Comparison of ENCODE assay signal across 8 mouse cellular contexts in genomic region chr9:41951472-41952129, GRCm38 (mm10).
DNase-seq lines count a peak whose midpoint lies in the region; ATAC-seq and TF ChIP-seq lines count a peak whose summit lies in the region.

No protein-coding gene starts in this region.

- 5% methylated on average over 16 of the region's 16 CpGs for WGBS in lung, embryonic 14.5 days
- WGBS in hindbrain, embryonic 14.5 days = 10% methylated on average over 16 of the region's 16 CpGs
- WGBS in midbrain, embryonic 11.5 days = 21% methylated on average over 16 of the region's 16 CpGs

- no peaks in the 10 kb centered on the region for H3K9me3 ChIP-seq in lung, embryonic 14.5 days (ENCODE audit: low read depth, low read length)
- no peaks in the 10 kb centered on the region for H3K9me3 ChIP-seq in hindbrain, embryonic 14.5 days (ENCODE audit: control insufficient read depth, low read length)
- no peaks in the 10 kb centered on the region for H3K9me3 ChIP-seq in midbrain, embryonic 11.5 days (ENCODE audit: control insufficient read depth, low read length)

- H3K27ac ChIP-seq in lung, embryonic 14.5 days (ENCODE audit: low read depth) = peak overlapping the region; percentile 95; the same call in 1 of the 2 replicates
- H3K27ac ChIP-seq in cortical plate, adult 2 months (ENCODE audit: insufficient read depth, low read length) = no peak overlapping the region
- peak overlapping the region; percentile 97 for H3K27ac ChIP-seq in hindbrain, embryonic 14.5 days
- H3K27ac ChIP-seq in midbrain, embryonic 11.5 days (ENCODE audit: low read depth, low read length) = peak overlapping the region; percentile 87

- ATAC-seq in lung, embryonic 14.5 days (ENCODE audit: insufficient read depth) = peak; percentile 48
- ATAC-seq in hindbrain, embryonic 14.5 days (ENCODE audit: low FRiP score) = peak; percentile 67
- ATAC-seq in midbrain, embryonic 11.5 days (ENCODE audit: low FRiP score) = peak; percentile 24

- DNase-seq in lung, embryonic 14.5 days = peak; percentile 65
- no peak for DNase-seq in lung, postnatal 4 days
- DNase-seq in hindbrain, embryonic 14.5 days (ENCODE audit: low spot score) = peak; percentile 74
- no peak for DNase-seq in midbrain, embryonic 11.5 days (ENCODE audit: low spot score, missing footprints)
- DNase-seq in cerebellum, adult 11 months = no peak
- DNase-seq in frontal cortex, adult 2 months (ENCODE audit: extremely low spot score in 1 of 2, low spot score in 1 of 2) = no peak
- no peak for DNase-seq in thymus, postnatal 36 days

- no peaks in the 10 kb centered on the region for H3K36me3 ChIP-seq in lung, embryonic 14.5 days (ENCODE audit: insufficient read depth)
- H3K36me3 ChIP-seq in hindbrain, embryonic 14.5 days (replicated peaks; ENCODE audit: control insufficient read depth, insufficient read depth) = no peaks in the 10 kb centered on the region
- H3K36me3 ChIP-seq in midbrain, embryonic 11.5 days (ENCODE audit: control insufficient read depth, insufficient read depth, low read length) = no peaks in the 10 kb centered on the region

- peaks cover 26% of the 10 kb centered on the region for H3K4me1 ChIP-seq in lung, embryonic 14.5 days (ENCODE audit: insufficient read depth)
- H3K4me1 ChIP-seq in cortical plate, adult 2 months (ENCODE audit: control insufficient read depth, insufficient read depth, low read length) = peaks cover 3% of the 10 kb centered on the region
- H3K4me1 ChIP-seq in hindbrain, embryonic 14.5 days (replicated peaks; ENCODE audit: control insufficient read depth, insufficient read depth, low read length) = peaks cover 40% of the 10 kb centered on the region
- H3K4me1 ChIP-seq in midbrain, embryonic 11.5 days (ENCODE audit: control insufficient read depth, insufficient read depth, low read length) = peaks cover 33% of the 10 kb centered on the region

- H3K4me3 ChIP-seq in lung, embryonic 14.5 days (ENCODE audit: low read depth, low read length) = peak overlapping the region; percentile 43
- H3K4me3 ChIP-seq in cortical plate, adult 2 months (ENCODE audit: insufficient read depth, low read length) = peak overlapping the region; percentile 32
- H3K4me3 ChIP-seq in hindbrain, embryonic 14.5 days (replicated peaks; ENCODE audit: low read length) = peak overlapping the region; percentile 34
- H3K4me3 ChIP-seq in midbrain, embryonic 11.5 days (ENCODE audit: low read depth, low read length) = peak overlapping the region; percentile 38

- H3K27me3 ChIP-seq in lung, embryonic 14.5 days (ENCODE audit: insufficient read depth, low read length) = no peaks in the 10 kb centered on the region
- no peaks in the 10 kb centered on the region for H3K27me3 ChIP-seq in hindbrain, embryonic 14.5 days (ENCODE audit: control insufficient read depth, insufficient read depth, low read length)
- H3K27me3 ChIP-seq in midbrain, embryonic 11.5 days (ENCODE audit: control insufficient read depth, insufficient read depth, low read length) = no peaks in the 10 kb centered on the region

- H3K4me2 ChIP-seq in lung, embryonic 14.5 days = peak overlapping the region; percentile 80
- H3K4me2 ChIP-seq in hindbrain, embryonic 14.5 days (replicated peaks) = peak overlapping the region; percentile 62
- H3K4me2 ChIP-seq in midbrain, embryonic 11.5 days = peak overlapping the region; percentile 67

- peak overlapping the region; percentile 64 for H3K9ac ChIP-seq in lung, embryonic 14.5 days
- peak overlapping the region; percentile 71 for H3K9ac ChIP-seq in hindbrain, embryonic 14.5 days
- H3K9ac ChIP-seq in midbrain, embryonic 11.5 days (ENCODE audit: low read length) = peak overlapping the region; percentile 80

- no peak for TF ChIP-seq POLR2A in cortical plate, adult 2 months (IDR thresholded peaks at IDR 0.05; ENCODE audit: extremely low read depth, insufficient read depth, low read length)

- TF ChIP-seq CTCF in lung, embryonic 14.5 days (IDR thresholded peaks at IDR 0.05; ENCODE audit: low read depth) = no peak
- TF ChIP-seq CTCF in cortical plate, adult 2 months (IDR thresholded peaks at IDR 0.05; ENCODE audit: extremely low read depth, insufficient read depth, low read length) = no peak

Comparison
In these comparisons a context has a peak if more than half of its experiments do, and no peak if none do; other contexts are left out.
1. DNase-seq: peak in lung, embryonic 14.5 days (single experiment) and hindbrain, embryonic 14.5 days (single experiment); none in lung, postnatal 4 days (0 of 2), midbrain, embryonic 11.5 days (single experiment), cerebellum, adult 11 months (single experiment), frontal cortex, adult 2 months (0 of 2) and thymus, postnatal 36 days (0 of 2).
2. Peak in every context shown above with its lines, with median percentiles within 50 percentile points of each other: ATAC-seq, H3K4me2 ChIP-seq, H3K4me3 ChIP-seq and H3K9ac ChIP-seq.